Comparison of ENCODE assay signal across 16 mouse cellular contexts in genomic region chr17:68982094-68982493, GRCm38 (mm10).
"Had no signal": no experiment of that assay in that cellular context is flagged by ENCODE, and none has a peak within 500 bp of the region (broad histone marks: within the 10 kb centered on the region; RNA-seq: fewer than 3 reads in every experiment).

No protein-coding gene starts in this region.

- H3K36me3 ChIP-seq: neural tube, embryonic 13.5 days; neural tube, embryonic 15.5 days; stomach, embryonic 15.5 days had no signal

- H3K9me3 ChIP-seq: neural tube, embryonic 13.5 days; neural tube, embryonic 15.5 days; stomach, embryonic 15.5 days had no signal

- H3K27me3 ChIP-seq: neural tube, embryonic 13.5 days; neural tube, embryonic 15.5 days; stomach, embryonic 15.5 days had no signal

- H3K9ac ChIP-seq: neural tube, embryonic 13.5 days; neural tube, embryonic 15.5 days; stomach, embryonic 15.5 days had no signal

- H3K4me1 ChIP-seq: neural tube, embryonic 13.5 days; neural tube, embryonic 15.5 days; stomach, embryonic 15.5 days had no signal

- H3K4me3 ChIP-seq: neural tube, embryonic 13.5 days; neural tube, embryonic 15.5 days; stomach, embryonic 15.5 days had no signal

- H3K27ac ChIP-seq: neural tube, embryonic 13.5 days; neural tube, embryonic 15.5 days; stomach, embryonic 15.5 days; stomach, postnatal 0 days had no signal

- DNase-seq: retina, postnatal 1 day; right cerebral cortex, adult 18-20 months; right cerebral cortex, postnatal 14 days; right cerebral cortex, postnatal 25 days; right cerebral cortex, postnatal 4 days; spleen, adult 18-20 months; thymus, adult 18-20 months; thymus, adult 2 months; thymus, postnatal 14 days; thymus, postnatal 25 days; thymus, postnatal 36 days; thymus, postnatal 4 days had no signal

- H3K4me2 ChIP-seq: neural tube, embryonic 13.5 days; neural tube, embryonic 15.5 days; stomach, embryonic 15.5 days had no signal
